Mouse (Mus musculus): ENCODE data around the gene Tex21. TPM values are rescaled to one million over a fixed set of nuclear protein-coding genes. Genes with fewer than 3 reads are reported as not detected.

Tex21 gene
- total and polyA plus RNA-seq, 2 experiments from 2014 or later: 0.11 TPM; not detected in 1

GRCm38 (mm10) chr12:76256114-76256843 is 9.7 kb upstream of the Tex21 start:
- Histone ChIP-seq H3K36me3 (replicated peaks; ENCODE audit: control insufficient read depth, insufficient read depth, low read length) (no peaks in the 10 kb centered on the region), H3K27ac (ENCODE audit: low read depth) (no peak overlapping the region), H3K9ac (replicated peaks; ENCODE audit: low read depth, low read length) (peak overlapping the region; percentile 49; the same call in 1 of the 2 replicates), H3K27me3 (ENCODE audit: control insufficient read depth, insufficient read depth, low read length) (no peaks in the 10 kb centered on the region), H3K4me3 (ENCODE audit: low read depth, low read length) (peak overlapping the region; percentile 56), H3K9me3 (replicated peaks; ENCODE audit: control insufficient read depth, low read length) (no peaks in the 10 kb centered on the region), H3K4me1 (ENCODE audit: control insufficient read depth, insufficient read depth) (peaks cover 8% of the 10 kb centered on the region), H3K4me2 (ENCODE audit: low read depth, low read length) (peak overlapping the region; percentile 77)
- DNase-seq (ENCODE audit: low spot score) (peak; percentile 23), ATAC-seq (ENCODE audit: insufficient read depth, low read depth) (no peak)
- WGBS: 11% methylated on average over 17 of the region's 17 CpGs
- TF ChIP-seq EP300 (IDR thresholded peaks at IDR 0.05; ENCODE audit: low read depth): no peak
- no peak for TF ChIP-seq CTCF (IDR thresholded peaks at IDR 0.05; ENCODE audit: low read depth)

- TF ChIP-seq CTCF (IDR thresholded peaks at IDR 0.05; ENCODE audit: low read depth) (no peak), EP300 (IDR thresholded peaks at IDR 0.05; ENCODE audit: low read depth) (no peak)
- WGBS: under 1% methylated on average over 11 of the region's 11 CpGs
- peak overlapping the region; percentile 77 for H3K4me2 ChIP-seq (ENCODE audit: low read depth, low read length)
- H3K27me3 ChIP-seq (ENCODE audit: control insufficient read depth, insufficient read depth, low read length): no peaks in the 10 kb centered on the region
- H3K4me1 ChIP-seq (ENCODE audit: control insufficient read depth, insufficient read depth): peaks cover 8% of the 10 kb centered on the region
- ATAC-seq (ENCODE audit: insufficient read depth, low read depth) (peak; percentile 10), DNase-seq (ENCODE audit: low spot score) (peak; percentile 15)
- peak overlapping the region; percentile 49; the same call in 1 of the 2 replicates for H3K9ac ChIP-seq (replicated peaks; ENCODE audit: low read depth, low read length)
- H3K27ac ChIP-seq (ENCODE audit: low read depth): peak overlapping the region; percentile 94
- peak overlapping the region; percentile 56 for H3K4me3 ChIP-seq (ENCODE audit: low read depth, low read length)
- no peaks in the 10 kb centered on the region for H3K9me3 ChIP-seq (replicated peaks; ENCODE audit: control insufficient read depth, low read length)
- H3K36me3 ChIP-seq (replicated peaks; ENCODE audit: control insufficient read depth, insufficient read depth, low read length): no peaks in the 10 kb centered on the region
Observed at GRCm38 (mm10) chr12:76255499-76255875, 8.9 kb upstream of the Tex21 start.

DNA sequence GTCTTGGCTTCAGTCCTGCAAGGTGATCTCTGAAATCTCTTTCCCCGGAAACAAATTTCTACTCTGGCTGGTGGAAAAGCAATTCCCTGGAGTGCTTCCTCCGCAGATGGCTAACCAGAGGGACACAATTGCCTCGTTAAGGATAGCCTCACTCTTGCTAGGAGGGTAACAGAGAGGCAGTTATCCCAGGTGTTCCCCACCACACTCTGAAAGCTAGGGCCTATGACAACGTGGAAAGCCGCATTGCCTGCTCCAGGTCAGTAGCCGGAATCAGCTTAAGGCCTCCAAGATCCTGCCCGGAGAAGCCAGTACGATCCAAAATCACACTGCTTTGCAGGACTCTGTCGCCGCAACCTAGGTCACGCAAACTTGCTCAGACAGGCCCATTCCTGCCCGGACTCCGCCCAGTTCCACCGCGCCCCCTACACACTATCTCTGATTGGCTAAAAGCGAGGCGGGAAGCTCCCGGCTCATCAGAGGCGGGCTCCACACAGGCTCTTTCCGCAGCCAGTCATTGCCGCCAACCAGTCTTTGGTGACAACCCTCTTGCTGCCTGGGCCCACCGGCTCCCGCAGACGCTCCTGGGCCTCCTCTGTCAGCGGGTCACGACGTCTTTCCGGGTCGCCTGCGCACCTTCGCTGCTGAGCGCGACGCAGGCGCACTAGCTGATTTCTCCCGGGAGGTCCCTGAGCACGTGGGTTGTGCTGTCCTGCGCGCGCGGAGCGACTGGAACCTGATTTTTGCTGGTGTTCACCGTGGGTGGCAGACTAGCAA is 8.4 kb upstream of the Tex21 start, which contains the start of gene Mthfd1:
Mthfd1 (plus strand) TSS at position 574 of the 774 bp plus-strand sequence.
- Histone ChIP-seq H3K4me2 (ENCODE audit: low read depth, low read length) (peak within 1 kb of the TSS; percentile 77), H3K27me3 (ENCODE audit: control insufficient read depth, insufficient read depth, low read length) (no peaks in the 10 kb centered on the region), H3K36me3 (replicated peaks; ENCODE audit: control insufficient read depth, insufficient read depth, low read length) (no peaks in the 10 kb centered on the region), H3K9ac (replicated peaks; ENCODE audit: low read depth, low read length) (peak within 1 kb of the TSS; percentile 64), H3K9me3 (replicated peaks; ENCODE audit: control insufficient read depth, low read length) (no peaks in the 10 kb centered on the region), H3K4me1 (ENCODE audit: control insufficient read depth, insufficient read depth) (peaks cover 8% of the 10 kb centered on the region), H3K4me3 (ENCODE audit: low read depth, low read length) (peak within 1 kb of the TSS; percentile 56), H3K27ac (ENCODE audit: low read depth) (peak within 1 kb of the TSS; percentile 94)
- 1% methylated on average over 43 of the region's 43 CpGs for WGBS
- TF ChIP-seq EP300 (IDR thresholded peaks at IDR 0.05; ENCODE audit: low read depth) (no peak), CTCF (IDR thresholded peaks at IDR 0.05; ENCODE audit: low read depth) (no peak)
- ATAC-seq (ENCODE audit: insufficient read depth, low read depth) (peak; percentile 99), DNase-seq (ENCODE audit: low spot score) (peak; percentile 98)

- H3K9me3 ChIP-seq (replicated peaks; ENCODE audit: control insufficient read depth, low read length): no peaks in the 10 kb centered on the region
- H3K4me2 ChIP-seq (ENCODE audit: low read depth, low read length): no peak overlapping the region
- TF ChIP-seq EP300 (IDR thresholded peaks at IDR 0.05; ENCODE audit: low read depth): no peak
- TF ChIP-seq CTCF (IDR thresholded peaks at IDR 0.05; ENCODE audit: low read depth): no peak
- no peak overlapping the region for H3K9ac ChIP-seq (replicated peaks; ENCODE audit: low read depth, low read length)
- H3K27ac ChIP-seq (ENCODE audit: low read depth): peak overlapping the region; percentile 94
- DNase-seq (ENCODE audit: low spot score) (no peak), ATAC-seq (ENCODE audit: insufficient read depth, low read depth) (no peak)
- H3K36me3 ChIP-seq (replicated peaks; ENCODE audit: control insufficient read depth, insufficient read depth, low read length): no peaks in the 10 kb centered on the region
- no peaks in the 10 kb centered on the region for H3K27me3 ChIP-seq (ENCODE audit: control insufficient read depth, insufficient read depth, low read length)
- no peak overlapping the region for H3K4me3 ChIP-seq (ENCODE audit: low read depth, low read length)
- H3K4me1 ChIP-seq (ENCODE audit: control insufficient read depth, insufficient read depth): peaks cover 8% of the 10 kb centered on the region
- WGBS: 69% methylated on average over 8 of the region's 8 CpGs
Observed at GRCm38 (mm10) chr12:76253991-76254390, 7.4 kb upstream of the Tex21 start.

- Histone ChIP-seq H3K9me3 (replicated peaks; ENCODE audit: control insufficient read depth, low read length) (no peaks in the 10 kb centered on the region), H3K36me3 (replicated peaks; ENCODE audit: control insufficient read depth, insufficient read depth, low read length) (no peaks in the 10 kb centered on the region), H3K4me2 (ENCODE audit: low read depth, low read length) (no peak overlapping the region), H3K27ac (ENCODE audit: low read depth) (no peak overlapping the region), H3K4me3 (ENCODE audit: low read depth, low read length) (no peak overlapping the region), H3K4me1 (ENCODE audit: control insufficient read depth, insufficient read depth) (peaks cover 8% of the 10 kb centered on the region), H3K9ac (replicated peaks; ENCODE audit: low read depth, low read length) (no peak overlapping the region), H3K27me3 (ENCODE audit: control insufficient read depth, insufficient read depth, low read length) (no peaks in the 10 kb centered on the region)
- TF ChIP-seq EP300 (IDR thresholded peaks at IDR 0.05; ENCODE audit: low read depth) (no peak), CTCF (IDR thresholded peaks at IDR 0.05; ENCODE audit: low read depth) (no peak)
- ATAC-seq (ENCODE audit: insufficient read depth, low read depth): no peak
- 78% methylated on average over 2 of the region's 2 CpGs for WGBS
- DNase-seq (ENCODE audit: low spot score): no peak
Observed at GRCm38 (mm10) chr12:76253591-76253990, 7.0 kb upstream of the Tex21 start.

Data from heart, postnatal 0 days (tissue).